Comparison of ENCODE assay signal across 8 mouse cellular contexts in the genomic region with DNA sequence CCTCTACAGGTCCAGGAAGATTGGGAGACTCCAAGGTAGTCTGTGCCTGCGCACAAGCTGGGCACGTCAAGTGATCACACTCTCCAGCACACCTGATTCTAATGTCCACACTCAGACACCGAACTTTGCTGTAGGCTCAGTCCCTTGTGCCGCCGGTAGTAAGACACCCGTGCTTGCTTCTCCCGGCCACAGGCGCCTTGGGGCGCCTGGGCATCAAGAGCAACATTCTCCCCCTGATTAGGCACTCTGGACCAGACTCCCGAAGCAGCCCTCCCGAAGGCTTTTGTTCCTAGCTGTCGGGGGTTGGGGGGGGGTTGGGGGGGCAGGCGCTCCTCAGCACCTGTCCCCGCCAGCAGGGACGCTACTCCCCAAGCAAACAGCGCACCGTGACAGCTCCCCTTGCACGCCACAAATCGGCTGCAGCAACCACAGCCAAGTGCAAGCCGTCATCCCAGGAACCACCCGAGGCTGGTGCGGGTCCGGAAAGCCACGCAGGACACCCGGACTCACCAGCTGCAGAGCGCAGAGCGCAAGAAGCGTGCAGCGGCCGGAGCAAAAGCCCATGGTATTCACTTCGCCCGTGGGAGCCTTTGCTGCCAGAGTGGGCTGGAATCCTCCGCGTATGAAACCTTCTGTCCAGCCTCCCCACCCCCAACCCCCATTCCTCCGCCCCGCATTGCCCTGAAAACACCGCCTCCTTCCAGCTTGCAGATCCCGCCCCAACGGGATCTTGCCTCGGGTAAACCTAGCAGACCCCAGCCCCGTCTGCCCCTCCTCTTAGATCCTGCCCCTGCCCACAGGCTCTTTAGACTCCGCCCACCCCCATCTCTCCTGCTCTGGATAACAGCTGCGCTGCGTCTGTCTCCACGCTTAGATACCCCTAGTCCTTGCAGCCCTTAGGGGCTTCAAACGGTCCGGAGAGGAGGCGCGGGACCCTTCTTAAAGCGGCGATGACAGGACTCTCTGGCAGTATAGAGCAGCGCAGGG. TPM values are rescaled to one million over a fixed set of nuclear protein-coding genes. Genes with fewer than 3 reads are reported as not detected.
DNase-seq lines count a peak whose midpoint lies in the region; ATAC-seq and TF ChIP-seq lines count a peak whose summit lies in the region.

A gene (minus strand): TSS at position 639 of the 987 bp plus-strand sequence.

- peak within 1 kb of the TSS; percentile 79 for H3K27ac ChIP-seq in intestine, embryonic 15.5 days
- no peak within 1 kb of the TSS for H3K27ac ChIP-seq in limb, embryonic 14.5 days (replicated peaks; ENCODE audit: low read depth, low read length)
- H3K27ac ChIP-seq in midbrain, embryonic 15.5 days = peak within 1 kb of the TSS; percentile 87

- TF ChIP-seq POLR2A in limb, embryonic 14.5 days (IDR thresholded peaks at IDR 0.05; ENCODE audit: borderline replicate concordance, extremely low read depth, insufficient read depth, insufficient read length) = no peak

- H3K27me3 ChIP-seq in intestine, embryonic 15.5 days (replicated peaks) = no peaks in the 10 kb centered on the region; the same call in 1 of the 2 replicates
- peaks cover 6% of the 10 kb centered on the region; the same call in 1 of the 2 replicates for H3K27me3 ChIP-seq in limb, embryonic 14.5 days (ENCODE audit: control insufficient read depth, insufficient read depth, low read length)
- no peaks in the 10 kb centered on the region for H3K27me3 ChIP-seq in midbrain, embryonic 15.5 days (replicated peaks)

- peak within 1 kb of the TSS; percentile 59 for H3K4me3 ChIP-seq in intestine, embryonic 15.5 days (replicated peaks)
- H3K4me3 ChIP-seq in limb, embryonic 14.5 days (replicated peaks; ENCODE audit: low read length) = peak within 1 kb of the TSS; percentile 49
- peak within 1 kb of the TSS; percentile 60 for H3K4me3 ChIP-seq in midbrain, embryonic 15.5 days

- peak; percentile 38 for DNase-seq in layer of hippocampus, adult 11-12 months (ENCODE audit: low spot score)
- no peak for DNase-seq in layer of hippocampus, adult 9-10 months (ENCODE audit: low spot score)
- peak; percentile 66 for DNase-seq in cerebellum, adult 9-11 months
- DNase-seq in frontal cortex, adult 2 months (ENCODE audit: extremely low spot score in 1 of 2, low spot score in 1 of 2) = peak in 1 of 2 experiments; percentile 53
- peak; percentile 71 for DNase-seq in limb, embryonic 14.5 days (ENCODE audit: low spot score)
- peak; percentile 59 for DNase-seq in testis, postnatal 14 days (ENCODE audit: low spot score)

- peaks cover 16% of the 10 kb centered on the region for H3K4me1 ChIP-seq in intestine, embryonic 15.5 days (replicated peaks)
- H3K4me1 ChIP-seq in limb, embryonic 14.5 days (ENCODE audit: control insufficient read depth, insufficient read depth, low read length) = no peaks in the 10 kb centered on the region; the same call in 1 of the 2 replicates
- H3K4me1 ChIP-seq in midbrain, embryonic 15.5 days = peaks cover 38% of the 10 kb centered on the region

- WGBS in intestine, embryonic 15.5 days = 1% methylated on average over 52 of the region's 52 CpGs
- under 1% methylated on average over 47 of the region's 52 CpGs for WGBS in limb, embryonic 14.5 days
- under 1% methylated on average over 52 of the region's 52 CpGs for WGBS in midbrain, embryonic 15.5 days

- ATAC-seq in intestine, embryonic 15.5 days = peak; percentile 91
- ATAC-seq in limb, embryonic 14.5 days (ENCODE audit: low FRiP score, low read depth) = peak; percentile 95
- ATAC-seq in midbrain, embryonic 15.5 days (replicated peaks) = peak; percentile 93

- no peaks in the 10 kb centered on the region for H3K36me3 ChIP-seq in intestine, embryonic 15.5 days
- no peaks in the 10 kb centered on the region for H3K36me3 ChIP-seq in limb, embryonic 14.5 days (ENCODE audit: control insufficient read depth, insufficient read depth, low read length)
- no peaks in the 10 kb centered on the region for H3K36me3 ChIP-seq in midbrain, embryonic 15.5 days (replicated peaks)

- H3K9me3 ChIP-seq in intestine, embryonic 15.5 days = no peaks in the 10 kb centered on the region
- no peaks in the 10 kb centered on the region for H3K9me3 ChIP-seq in limb, embryonic 14.5 days (ENCODE audit: control insufficient read depth, low read length)
- H3K9me3 ChIP-seq in midbrain, embryonic 15.5 days = no peaks in the 10 kb centered on the region

- H3K9ac ChIP-seq in intestine, embryonic 15.5 days = peak within 1 kb of the TSS; percentile 56
- H3K9ac ChIP-seq in limb, embryonic 14.5 days (ENCODE audit: low read depth, low read length, severe bottlenecking) = peak within 1 kb of the TSS; percentile 50
- H3K9ac ChIP-seq in midbrain, embryonic 15.5 days = peak within 1 kb of the TSS; percentile 66

- H3K4me2 ChIP-seq in intestine, embryonic 15.5 days (replicated peaks) = peak within 1 kb of the TSS; percentile 91
- peak within 1 kb of the TSS; percentile 96 for H3K4me2 ChIP-seq in limb, embryonic 14.5 days (replicated peaks; ENCODE audit: low read depth, low read length, severe bottlenecking)
- peak within 1 kb of the TSS; percentile 75 for H3K4me2 ChIP-seq in midbrain, embryonic 15.5 days

RNA-seq across cellular contexts. Expression of the gene that starts here (rescaled TPM):
- polyA plus RNA-seq in frontal cortex, adult 2 months (2012; rRNA removed) = 74.4 and 84.5 TPM in 2 replicates
- polyA plus RNA-seq in intestine, embryonic 15.5 days (2015; fragmentation: Nextera tagmentation; extraction: Ambion mirVana) = 37.4 and 41.1 TPM in 2 replicates
- polyA plus RNA-seq in limb, embryonic 14.5 days (2012; rRNA removed) = 9.2 and 11.2 TPM in 2 replicates
- polyA plus RNA-seq in limb, embryonic 14.5 days (2014; fragmentation: Nextera tagmentation; extraction: Ambion mirVana) = 12.9 and 13.4 TPM in 2 replicates
- polyA plus RNA-seq in midbrain, embryonic 15.5 days (2015; fragmentation: Nextera tagmentation; extraction: Ambion mirVana) = 77.0 and 94.1 TPM in 2 replicates
